Mouse (Mus musculus) liver (tissue): ENCODE data around the gene Stk39.

Experiments used
- DNase-seq: peaks from one replicate; pipeline ENCODE4 v3.0.0-alpha.2; 2020; ENCODE audit warnings: mixed read lengths

Gene Stk39

DNA sequence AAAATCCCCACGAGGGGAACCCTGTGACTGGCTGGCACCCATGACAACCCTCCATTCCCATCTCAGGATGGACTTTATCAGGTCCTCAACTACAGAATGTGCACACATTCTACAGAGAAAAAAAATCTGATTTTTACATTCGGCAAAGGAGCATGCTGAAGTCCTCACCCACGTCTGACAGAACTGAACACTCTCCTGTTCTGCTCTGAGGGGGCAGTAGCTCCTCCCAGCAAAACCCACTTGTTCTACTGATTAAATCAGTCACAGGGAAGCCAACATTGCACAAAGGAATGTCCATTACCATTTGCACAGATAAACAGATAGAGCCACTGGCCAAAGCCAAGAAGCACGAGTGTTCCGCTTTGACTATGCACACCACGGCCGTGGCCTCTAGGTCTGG lies 52.3 kb downstream of the Stk39 start:
- DNase-seq, result no peak

DNA sequence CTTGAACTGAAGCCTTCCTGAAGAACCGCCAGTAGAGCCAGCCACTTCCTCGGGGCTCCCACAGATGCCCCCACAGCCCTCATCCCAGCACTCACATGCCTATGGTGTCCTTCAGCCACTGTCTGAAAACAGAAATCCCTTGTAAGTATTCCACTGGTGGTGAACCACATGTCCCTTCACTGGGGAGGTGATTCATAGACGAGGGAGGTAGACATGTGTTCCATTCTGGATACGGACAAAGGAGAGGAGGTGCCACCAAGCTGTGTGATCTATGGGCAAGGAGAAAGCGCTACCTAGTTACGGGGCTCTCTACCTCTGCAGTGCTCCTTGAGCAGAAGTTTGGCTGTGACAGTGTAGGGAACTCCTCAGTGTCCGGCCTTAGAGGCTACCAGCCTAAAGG lies 52.9 kb downstream of the Stk39 start:
- no peak for DNase-seq

GRCm38 (mm10) chr2:68417081-68417480 lies 55.0 kb downstream of the Stk39 start:
- no peak for DNase-seq

DNA sequence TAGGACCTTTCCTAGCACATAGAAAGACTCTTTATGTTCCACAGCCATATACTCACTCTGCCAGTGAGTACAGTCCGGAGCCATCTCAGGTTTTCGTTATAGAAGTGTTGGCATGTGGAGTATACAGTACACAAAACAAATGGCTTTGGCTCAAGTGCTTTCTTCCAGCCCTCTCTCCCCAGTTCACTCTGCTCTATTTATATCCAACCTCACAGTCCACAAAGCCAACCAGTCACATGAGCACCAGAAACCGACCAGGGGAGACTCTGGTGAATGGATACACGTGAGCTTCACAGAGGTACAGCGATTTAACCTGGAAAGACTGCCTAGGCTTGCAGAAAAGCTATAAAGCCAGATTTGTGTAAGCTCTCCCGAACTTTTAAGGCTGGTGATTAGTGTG lies 56.4 kb downstream of the Stk39 start:
- no peak for DNase-seq

GRCm38 (mm10) chr2:68412149-68412548 lies 59.9 kb downstream of the Stk39 start:
- DNase-seq, result no peak

- DNase-seq, result no peak
Measured at GRCm38 (mm10) chr2:68411201-68411600, 60.9 kb downstream of the Stk39 start.

- DNase-seq, result no peak
Measured at GRCm38 (mm10) chr2:68409640-68410215, 62.3 kb downstream of the Stk39 start.

DNA sequence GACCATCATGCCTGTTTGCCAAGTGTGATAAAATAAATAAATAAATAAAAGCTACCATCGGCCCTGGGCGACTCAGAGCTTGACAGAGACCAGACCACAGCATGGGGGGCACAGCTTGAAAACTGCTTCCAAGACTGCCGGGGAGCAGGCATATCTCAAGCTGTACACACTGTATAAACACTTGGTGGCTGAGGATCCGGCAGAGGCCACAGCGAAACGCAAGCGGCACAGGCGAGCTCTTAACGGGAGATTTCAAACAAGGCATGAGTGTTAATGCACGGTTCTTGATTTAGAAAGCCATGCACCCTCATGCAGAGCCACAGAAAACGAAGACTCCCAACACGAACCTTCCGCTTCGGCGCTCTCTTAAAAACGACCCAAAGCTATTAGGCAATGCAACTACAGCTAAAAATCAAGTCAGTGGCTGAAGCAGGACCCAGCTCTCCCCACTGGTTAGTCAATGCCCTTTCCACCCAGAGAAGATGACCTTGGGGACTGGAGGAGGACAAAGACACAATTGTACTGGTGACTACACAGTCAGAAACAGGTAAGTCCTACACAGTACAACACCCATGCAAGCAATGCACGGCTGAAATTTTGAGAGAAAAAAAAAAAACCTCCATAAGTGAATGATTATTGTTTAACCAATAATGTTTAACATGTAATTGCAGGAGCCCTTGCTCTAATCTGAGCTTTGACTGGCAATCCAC lies 63.6 kb downstream of the Stk39 start:
- DNase-seq, result no peak

GRCm38 (mm10) chr2:68407179-68407950 lies 64.7 kb downstream of the Stk39 start:
- no peak for DNase-seq

- no peak for DNase-seq
Measured at GRCm38 (mm10) chr2:68406571-68407074, 65.4 kb downstream of the Stk39 start.

DNA sequence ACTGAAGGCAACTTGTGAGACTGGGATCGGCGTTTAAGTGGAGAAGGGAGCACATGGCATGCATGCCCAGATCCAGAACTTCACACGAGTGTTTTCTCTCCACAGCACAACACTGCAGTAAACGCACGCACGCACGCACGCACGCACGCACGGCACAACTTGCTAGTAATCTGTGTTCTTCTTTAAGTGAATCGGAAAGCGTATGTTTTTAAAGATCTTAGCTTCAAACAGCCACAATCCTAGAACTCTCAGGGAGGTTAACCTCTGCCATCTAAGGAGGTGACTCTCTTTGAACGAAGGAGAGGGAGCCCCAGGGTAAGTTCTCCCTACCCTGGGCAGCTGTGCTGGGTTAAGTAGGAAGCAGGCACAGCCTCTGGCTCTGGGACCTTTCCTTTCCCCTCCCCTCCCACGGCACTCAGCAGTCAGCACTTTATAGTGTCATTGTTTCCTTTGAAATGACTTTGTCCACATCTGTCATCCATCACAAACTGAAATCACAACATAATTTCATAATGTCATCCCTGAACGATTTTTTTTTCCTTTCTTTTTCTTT lies 66.8 kb downstream of the Stk39 start:
- no peak for DNase-seq

DNA sequence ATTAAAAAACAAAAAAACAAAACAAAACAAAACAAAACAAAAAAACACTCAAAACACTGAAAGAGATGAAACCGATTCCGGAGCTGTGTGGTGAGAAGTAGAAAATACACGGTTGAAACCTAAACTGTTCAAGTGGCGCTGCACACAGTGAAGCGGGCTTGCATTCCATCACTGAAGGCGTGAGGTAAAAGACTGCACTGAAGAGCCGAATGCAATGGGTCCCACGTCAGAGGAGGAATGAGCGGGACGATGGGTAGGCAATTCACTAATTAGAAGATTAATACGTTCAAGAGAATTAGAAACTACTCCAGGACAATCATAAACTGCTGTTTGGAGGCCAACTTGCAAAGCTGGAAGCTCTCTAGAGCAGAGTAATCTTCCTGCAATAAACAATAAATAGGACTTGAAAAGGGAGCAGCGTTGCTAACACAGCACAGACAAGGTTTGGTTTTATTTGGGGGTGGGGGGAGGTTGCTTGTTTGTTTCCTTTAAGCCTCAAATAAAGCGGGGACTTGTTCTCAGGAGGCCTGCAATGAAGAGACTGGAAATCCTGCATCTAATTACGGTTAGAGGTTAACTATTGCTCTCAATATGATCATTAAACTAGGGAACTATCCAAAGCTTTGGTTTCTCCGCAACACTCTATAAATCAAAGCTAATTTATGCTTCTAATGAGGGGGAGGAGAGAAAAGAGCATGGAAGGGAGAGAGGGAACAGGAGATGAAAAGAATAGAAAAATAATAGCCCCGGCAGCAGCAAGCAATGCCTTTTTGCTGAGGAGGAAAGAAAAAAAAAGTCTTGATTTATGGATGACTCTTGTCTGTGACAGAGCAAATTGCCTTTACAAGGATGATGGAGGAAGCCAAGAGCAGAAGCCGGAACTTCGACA lies 67.5 kb downstream of the Stk39 start:
- DNase-seq, result no peak

DNA sequence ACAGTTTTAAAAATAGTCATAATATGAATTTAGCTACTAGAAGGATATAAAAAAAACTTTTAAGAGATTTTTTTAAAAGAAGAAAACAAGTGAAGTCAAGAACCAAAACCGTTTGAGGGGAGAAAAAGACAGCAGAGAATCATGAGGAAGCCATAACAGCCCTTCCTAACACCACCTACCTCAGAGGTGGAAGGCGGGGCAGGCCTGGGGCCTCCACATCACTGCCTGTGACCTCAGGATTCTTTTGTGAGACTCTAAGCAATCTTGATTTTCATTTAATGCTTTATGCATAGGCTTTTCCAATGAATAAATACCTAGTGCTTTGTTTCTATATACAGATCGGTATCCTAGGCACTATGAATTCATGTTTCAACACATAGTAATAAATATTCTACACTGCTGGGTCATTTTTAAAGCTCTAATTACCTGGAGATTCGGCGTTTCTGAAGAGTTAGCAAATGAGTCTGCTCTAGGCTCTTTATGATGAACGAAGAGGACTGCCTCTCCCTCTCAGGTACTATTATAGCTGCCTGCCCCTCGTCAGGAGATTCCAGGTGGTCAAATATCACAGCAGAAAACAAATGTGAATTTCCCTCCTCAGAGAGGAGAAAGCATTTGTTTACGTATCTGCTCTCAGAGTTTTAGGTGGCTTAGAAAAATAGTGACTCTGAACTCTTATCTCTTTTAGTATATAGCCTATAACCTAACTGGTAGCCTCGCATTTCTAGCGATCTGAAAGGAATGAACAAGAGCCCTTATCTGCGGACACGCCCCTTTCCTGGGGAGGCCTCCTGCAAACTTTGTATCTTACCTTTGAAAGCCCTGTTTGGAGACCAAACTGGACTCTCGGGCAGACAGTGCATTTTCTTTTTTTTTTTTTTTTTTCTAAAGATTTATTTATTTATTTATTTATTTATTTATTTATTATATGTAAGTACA lies 78.2 kb downstream of the Stk39 start:
- peak; percentile 34 for DNase-seq

DNA sequence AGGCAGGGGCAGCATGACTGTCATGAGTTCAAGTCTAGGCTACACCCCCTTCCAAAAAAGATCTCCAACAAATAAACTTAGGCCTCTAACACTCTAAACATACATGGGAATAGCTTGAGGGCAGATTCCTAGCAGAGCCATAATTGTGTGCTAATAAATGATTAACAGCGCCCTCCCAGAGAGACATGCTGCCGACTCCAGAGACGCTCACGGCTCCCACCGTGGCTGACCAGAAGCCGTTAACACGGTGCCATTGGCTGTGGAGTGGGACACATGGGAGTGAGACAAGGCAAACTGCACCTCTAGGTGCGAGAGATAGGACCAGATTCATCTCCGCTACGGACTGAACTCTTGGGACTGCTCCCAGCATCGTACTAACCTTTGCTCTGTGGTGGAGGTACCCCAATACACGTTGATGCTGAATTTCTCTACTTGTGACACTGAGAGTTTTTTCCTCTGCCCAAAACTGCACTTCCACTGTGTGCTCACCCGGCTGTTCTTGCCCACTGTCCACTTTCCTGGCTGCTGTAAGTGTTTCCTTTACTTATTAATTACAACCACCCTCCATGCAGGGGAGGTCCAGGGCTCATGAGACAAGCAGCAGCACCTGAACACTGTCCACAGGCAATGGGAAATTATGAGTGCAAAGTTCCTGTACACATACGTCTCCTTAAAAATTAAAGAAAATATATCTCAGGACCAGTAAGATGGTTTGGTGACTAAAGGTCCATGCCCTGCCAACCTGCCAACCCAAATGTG lies 84.1 kb downstream of the Stk39 start:
- no peak for DNase-seq

DNA sequence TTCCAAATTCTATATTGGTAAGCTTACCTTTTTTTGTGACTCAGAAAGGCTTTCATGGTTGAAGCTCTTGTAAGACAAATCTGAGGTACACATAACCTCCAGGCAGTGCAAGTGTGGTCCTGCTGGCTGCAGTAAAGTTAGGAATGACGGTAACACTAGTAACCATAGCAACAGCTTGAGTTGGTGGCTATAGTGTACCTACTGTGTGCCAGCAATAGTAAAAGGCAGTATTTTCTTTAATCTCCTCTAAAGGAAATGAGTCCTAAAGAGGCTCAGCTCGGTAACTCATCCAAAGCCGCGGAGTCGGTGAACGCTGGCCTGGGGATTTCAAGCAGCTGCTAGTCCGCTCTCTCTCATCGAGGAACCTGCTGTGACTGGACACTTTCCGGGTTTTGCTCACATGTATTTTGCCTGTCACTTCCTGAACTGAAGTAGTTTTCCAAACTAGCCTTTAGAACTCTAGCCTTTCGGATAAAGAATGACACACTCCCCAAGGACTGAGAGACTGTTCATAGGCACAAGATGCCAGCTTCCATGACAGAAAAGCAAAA lies 85.7 kb downstream of the Stk39 start:
- no peak for DNase-seq

DNA sequence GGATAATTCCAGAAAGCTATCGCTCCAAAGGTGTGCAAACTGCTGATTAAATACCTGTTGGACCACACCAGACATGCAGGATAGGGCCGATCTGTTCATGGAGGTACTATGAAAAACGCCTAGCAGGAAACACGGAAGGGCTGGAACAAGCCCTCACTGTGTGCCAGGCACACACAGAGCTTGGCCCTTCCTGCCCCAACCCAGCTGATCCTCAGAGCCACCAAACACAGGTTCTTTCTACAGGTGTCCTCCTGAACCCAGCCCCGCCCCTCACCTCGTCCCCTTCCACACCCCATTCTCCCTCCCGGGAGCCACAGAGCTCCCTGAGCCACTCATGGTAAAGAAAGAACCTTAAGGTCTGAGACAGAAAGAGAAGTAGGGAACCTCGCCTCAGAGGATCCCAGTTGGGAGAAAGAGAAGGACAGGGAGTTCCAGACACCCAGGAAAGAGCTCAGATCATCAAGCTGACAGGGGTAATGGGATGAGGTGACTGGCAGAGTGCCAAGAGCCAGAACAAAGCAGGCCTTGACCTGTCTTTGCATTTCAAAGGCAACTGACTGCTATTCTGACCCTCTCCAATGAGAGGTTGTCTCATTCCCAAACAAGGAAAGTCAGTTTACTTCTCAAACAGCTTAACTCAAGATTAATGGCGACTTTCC lies 86.3 kb downstream of the Stk39 start:
- DNase-seq, result no peak

GRCm38 (mm10) chr2:68383964-68384363 lies 88.1 kb downstream of the Stk39 start:
- no peak for DNase-seq

DNA sequence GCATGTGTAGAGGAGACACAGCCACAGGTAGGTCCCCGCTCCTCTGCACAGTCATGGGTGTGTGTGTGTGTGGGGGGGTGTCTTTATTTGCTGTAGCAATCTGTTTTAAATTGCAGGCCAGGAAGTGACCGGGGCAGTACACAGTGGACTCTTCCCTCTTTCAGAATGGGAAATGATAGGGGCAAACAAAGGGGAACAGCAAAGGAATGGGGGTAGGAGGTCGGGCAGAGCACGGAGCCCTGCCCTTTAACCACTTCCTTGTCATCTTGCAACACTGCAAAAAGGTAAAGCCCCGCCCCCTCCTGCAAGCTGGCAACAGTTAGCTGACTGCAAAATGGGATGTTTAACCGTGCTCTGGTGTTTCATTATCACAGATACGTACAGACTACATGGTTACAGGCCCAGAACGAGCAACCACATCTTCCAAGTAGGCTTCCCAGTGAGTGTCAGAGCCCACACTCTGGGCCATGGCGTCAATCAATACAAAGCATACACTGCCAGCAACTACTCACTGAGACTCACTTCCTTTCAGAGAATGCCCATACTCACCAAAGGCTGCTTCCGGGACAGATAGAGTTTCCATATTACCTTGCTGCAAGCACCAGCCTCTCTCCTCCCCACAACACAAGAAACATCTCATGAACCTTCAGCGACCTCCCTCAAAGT lies 89.5 kb downstream of the Stk39 start:
- DNase-seq, result peak; percentile 56

- no peak for DNase-seq
Measured at GRCm38 (mm10) chr2:68381881-68382280, 90.2 kb downstream of the Stk39 start.
